Mouse (Mus musculus) liver, adult 2 months (tissue): ENCODE measurements around the gene Myocd. TPM values are rescaled to one million over a fixed set of nuclear protein-coding genes. Genes with fewer than 3 reads are reported as not detected.

Experiments used
- DNase-seq: peaks from one replicate; pipeline ENCODE4 v3.0.0-alpha.2; 2011; ENCODE audit warnings: low read depth, low spot score; ENCODE audit errors: extremely low read depth
- H3K27ac ChIP-seq: fragments of 200-500 bp; replicated peaks from 2 replicates; pipeline ENCODE4 v1.5.1; 2012; ENCODE audit warnings: low read depth, mild to moderate bottlenecking, control low read depth, inconsistent platforms, low read length; ENCODE audit not compliant: insufficient read depth
- H3K27me3 ChIP-seq: fragments of 200-500 bp; 2 replicates; pipeline ENCODE4 v1.6.1; 2012; ENCODE audit warnings: mild to moderate bottlenecking, moderate library complexity, low read length, inconsistent platforms; ENCODE audit not compliant: control insufficient read depth, insufficient read depth
- H3K36me3 ChIP-seq: fragments of 200-500 bp; 2 replicates; pipeline ENCODE4 v1.6.1; 2012; ENCODE audit warnings: low read length, inconsistent platforms; ENCODE audit not compliant: control insufficient read depth, insufficient read depth
- H3K4me1 ChIP-seq: fragments of 200-500 bp; 2 replicates; pipeline ENCODE4 v1.6.1; 2011; ENCODE audit warnings: low read length; ENCODE audit not compliant: control insufficient read depth, insufficient read depth
- H3K4me3 ChIP-seq: fragments of 200-500 bp; 2 replicates; pipeline ENCODE4 v1.5.1; 2011; ENCODE audit warnings: low read depth, mild to moderate bottlenecking, control low read depth, low read length, moderate library complexity; ENCODE audit not compliant: insufficient read depth
- H3K79me2 ChIP-seq: fragments of 200-500 bp; 2 replicates; pipeline ENCODE4 v1.6.1; 2012; ENCODE audit warnings: inconsistent platforms, mild to moderate bottlenecking, low read length, moderate library complexity; ENCODE audit not compliant: control insufficient read depth, insufficient read depth
- H3K9ac ChIP-seq: fragments of 200-500 bp; 2 replicates; pipeline ENCODE4 v1.6.1; 2012; ENCODE audit warnings: low read depth, mild to moderate bottlenecking, control low read depth, inconsistent platforms, low read length
- CTCF ChIP-seq: fragments of 200-500 bp; IDR thresholded peaks from 2 replicates; pipeline ENCODE4 v1.5.1; 2011; ENCODE audit warnings: low read depth, low read length, control low read depth
- POLR2A ChIP-seq: fragments of 200-500 bp; IDR thresholded peaks from 2 replicates; pipeline ENCODE4 v1.6.1; 2011; ENCODE audit warnings: low read length, control low read depth; ENCODE audit not compliant: insufficient read depth; ENCODE audit errors: extremely low read depth
- WGBS: fragments of 180-500 bp; shearing (Covaris S2); methylation state at CpG from one replicate; pipeline ENCODE4 v1.1.7; 2018; 5-methylcytosine and 5-hydroxymethylcytosine counted together
- polyA plus RNA-seq: library from polyadenylated mRNA; depleted of rRNA; stranded (reverse); fragments of >200 nt; gene quantifications from 2 replicates; pipeline ENCODE4 v1.2.3, GENCODE M21; 2012
- total RNA-seq: library from RNA; depleted of rRNA; stranded (reverse); fragments of >200 nt; gene quantifications from 2 replicates; pipeline ENCODE4 v1.2.3, GENCODE M21; 2014

Myocd gene
- total and polyA plus RNA-seq, 2 experiments = under 0.01 to 0.05 TPM

DNA sequence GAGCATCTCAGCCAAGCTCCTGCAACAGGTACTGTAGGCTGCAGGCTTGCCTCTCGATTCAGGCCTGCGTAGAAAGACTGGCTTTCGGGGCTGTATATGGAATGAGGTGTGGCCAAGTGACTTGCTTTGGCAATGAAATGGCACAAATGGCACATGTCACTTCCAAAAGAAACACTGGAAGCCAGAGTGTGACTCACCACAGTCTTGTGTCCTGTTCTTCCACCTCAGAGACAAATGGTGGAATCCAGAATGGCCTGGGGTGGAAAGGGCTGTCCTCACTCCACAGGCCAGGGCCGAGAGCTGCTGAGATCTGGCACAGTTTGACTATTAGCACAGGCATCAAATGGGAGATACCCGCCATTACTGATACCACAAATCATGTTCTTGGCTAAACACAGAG is 116.8 kb downstream of the Myocd start:
- Histone ChIP-seq H3K36me3 (no peaks in the 10 kb centered on the region), H3K4me3 (no peak overlapping the region), H3K27me3 (no peaks in the 10 kb centered on the region), H3K79me2 (no peaks in the 10 kb centered on the region), H3K9ac (no peak overlapping the region), H3K27ac (no peak overlapping the region), H3K4me1 (no peaks in the 10 kb centered on the region)
- 93% methylated on average over 5 of the region's 5 CpGs for WGBS
- DNase-seq = no peak
- no peak for TF ChIP-seq POLR2A
- TF ChIP-seq CTCF = no peak

GRCm38 (mm10) chr11:65148441-65148840 is 121.3 kb downstream of the Myocd start:
- no peak overlapping the region for H3K4me3 ChIP-seq
- H3K79me2 ChIP-seq = no peaks in the 10 kb centered on the region
- 86% methylated on average over 7 of the region's 7 CpGs for WGBS
- H3K27ac ChIP-seq = no peak overlapping the region
- no peaks in the 10 kb centered on the region for H3K36me3 ChIP-seq
- H3K4me1 ChIP-seq = no peaks in the 10 kb centered on the region
- DNase-seq = no peak
- no peak for TF ChIP-seq CTCF
- TF ChIP-seq POLR2A = no peak
- H3K27me3 ChIP-seq = no peaks in the 10 kb centered on the region
- H3K9ac ChIP-seq = no peak overlapping the region

DNA sequence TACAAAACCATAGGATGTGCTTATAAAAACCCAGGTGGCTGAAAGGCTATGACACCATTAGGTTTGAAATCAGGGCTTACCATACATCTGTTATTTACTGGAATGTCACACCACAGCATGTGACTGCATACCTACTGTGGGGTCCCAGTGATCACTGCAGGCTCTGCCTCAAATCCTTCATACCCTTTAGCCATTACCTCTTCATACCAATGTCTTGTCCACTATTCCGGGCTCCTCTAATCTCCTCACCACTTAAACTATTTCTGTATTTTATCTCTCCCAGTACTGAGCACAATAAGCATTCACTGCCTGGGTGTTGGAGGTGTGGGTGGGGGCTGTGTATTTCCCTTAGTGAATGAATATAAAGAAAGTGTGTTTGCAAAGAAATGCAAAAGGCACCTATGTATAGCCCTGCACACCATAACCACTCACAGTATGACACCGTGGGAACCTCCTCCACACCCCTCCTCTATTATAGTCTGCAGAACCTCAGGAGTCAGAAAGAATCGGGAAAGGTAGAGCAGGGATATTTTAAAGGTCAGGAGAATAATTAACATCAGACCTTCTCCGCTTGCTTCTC is 126.9 kb downstream of the Myocd start:
- Histone ChIP-seq H3K36me3 (no peaks in the 10 kb centered on the region), H3K9ac (no peak overlapping the region), H3K27me3 (no peaks in the 10 kb centered on the region), H3K4me3 (no peak overlapping the region), H3K4me1 (no peaks in the 10 kb centered on the region), H3K27ac (no peak overlapping the region), H3K79me2 (no peaks in the 10 kb centered on the region)
- DNase-seq = no peak
- TF ChIP-seq CTCF = no peak
- TF ChIP-seq POLR2A = no peak
- WGBS = 92% methylated on average over 4 of the region's 4 CpGs

DNA sequence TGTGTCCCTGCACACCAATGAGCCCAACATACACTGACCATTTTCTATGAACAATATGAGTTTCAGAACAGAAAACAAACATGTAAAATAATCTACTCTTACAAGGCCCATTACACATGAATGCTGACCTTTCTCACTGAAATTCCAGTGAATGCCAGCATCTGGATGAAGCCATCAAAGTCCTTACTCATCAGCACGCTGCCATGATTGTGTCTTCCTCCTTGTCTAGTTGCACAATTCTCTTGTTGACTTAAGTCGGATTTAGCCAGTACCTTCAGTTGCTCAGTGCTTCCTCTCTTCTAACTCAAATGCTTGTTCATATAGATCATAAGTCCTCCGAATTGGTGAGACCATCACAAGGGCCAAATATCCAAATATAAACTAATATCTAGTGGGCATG is 130.8 kb downstream of the Myocd start:
- TF ChIP-seq CTCF = no peak
- no peak for TF ChIP-seq POLR2A
- no peak overlapping the region for H3K27ac ChIP-seq
- no peaks in the 10 kb centered on the region for H3K36me3 ChIP-seq
- no peak for DNase-seq
- H3K27me3 ChIP-seq = no peaks in the 10 kb centered on the region
- H3K4me1 ChIP-seq = no peaks in the 10 kb centered on the region
- WGBS = 76% methylated on average over 3 of the region's 3 CpGs
- no peak overlapping the region for H3K4me3 ChIP-seq
- no peaks in the 10 kb centered on the region for H3K79me2 ChIP-seq
- no peak overlapping the region for H3K9ac ChIP-seq

DNA sequence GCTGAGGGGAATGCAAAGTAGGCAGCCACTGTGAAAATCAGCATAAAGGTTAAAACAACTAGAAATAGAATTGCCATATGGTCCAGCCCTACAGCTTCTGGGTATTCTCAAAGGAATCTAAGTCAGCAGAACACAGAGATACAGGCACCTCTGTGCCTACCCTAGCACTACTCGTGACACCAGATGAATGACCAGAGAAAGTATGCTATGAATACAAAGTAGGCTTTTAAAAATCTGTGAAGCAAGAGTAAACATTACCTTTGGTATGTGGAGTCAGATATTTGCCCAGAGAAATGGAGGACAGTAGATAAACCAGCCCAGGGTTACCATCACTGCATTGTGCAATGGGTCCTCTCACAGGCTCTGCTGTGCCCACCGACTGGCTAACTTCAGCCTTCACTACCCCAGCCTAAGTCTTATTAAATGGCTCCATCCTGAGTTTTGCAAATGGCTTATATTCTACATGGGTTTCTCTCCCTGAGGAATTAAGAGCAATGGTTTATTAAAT is 132.6 kb downstream of the Myocd start:
- Histone ChIP-seq H3K36me3 (no peaks in the 10 kb centered on the region), H3K4me1 (no peaks in the 10 kb centered on the region), H3K79me2 (no peaks in the 10 kb centered on the region), H3K27me3 (no peaks in the 10 kb centered on the region), H3K9ac (no peak overlapping the region), H3K27ac (no peak overlapping the region), H3K4me3 (no peak overlapping the region)
- peak; percentile 44 for DNase-seq
- TF ChIP-seq CTCF (no peak), POLR2A (no peak)
- WGBS = 17% methylated on average over 2 of the region's 2 CpGs

DNA sequence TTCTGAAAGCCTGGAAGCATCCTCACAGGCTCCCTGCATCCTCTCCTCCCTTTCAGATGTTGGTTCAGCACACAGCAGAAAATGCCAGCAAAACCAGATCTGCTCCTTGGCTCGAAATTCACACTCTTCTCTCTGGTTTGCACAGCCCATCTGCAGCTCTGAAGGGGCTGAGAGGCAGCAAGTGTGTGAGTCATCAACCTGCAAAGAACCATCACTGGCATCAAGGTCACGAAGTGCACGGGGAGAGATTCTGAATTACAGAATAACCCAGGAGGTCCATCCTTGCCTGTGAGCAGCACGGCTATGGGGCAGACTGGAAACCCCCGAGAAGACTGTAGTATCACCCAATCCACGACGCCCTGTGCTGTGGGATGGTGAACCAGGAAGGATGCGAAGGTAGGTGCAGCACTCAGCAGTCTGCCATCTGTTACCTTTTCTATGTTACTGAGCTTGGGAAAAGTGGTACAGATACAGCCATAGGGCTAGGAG is 134.5 kb downstream of the Myocd start:
- H3K9ac ChIP-seq = no peak overlapping the region
- no peak for DNase-seq
- no peak overlapping the region for H3K27ac ChIP-seq
- no peaks in the 10 kb centered on the region for H3K27me3 ChIP-seq
- H3K79me2 ChIP-seq = no peaks in the 10 kb centered on the region
- no peaks in the 10 kb centered on the region for H3K4me1 ChIP-seq
- TF ChIP-seq POLR2A = no peak
- no peak for TF ChIP-seq CTCF
- no peaks in the 10 kb centered on the region for H3K36me3 ChIP-seq
- 88% methylated on average over 8 of the region's 8 CpGs for WGBS
- no peak overlapping the region for H3K4me3 ChIP-seq
